Mouse (Mus musculus): Measurements from ENCODE around the gene Shroom2. TPM values are rescaled to one million over a fixed set of nuclear protein-coding genes. Genes with fewer than 3 reads are reported as not detected.

The Shroom2 gene
- total RNA-seq, 2 experiments from 2014 or later: 5.7 to 10.2 TPM

Other genes starting within 250 kb of the Shroom2 start
- gene Cldn34a, start 206.1 kb downstream of the Shroom2 start, total RNA-seq (2021): not detected
- not detected for gene Gpr143, start 12.5 kb upstream of the Shroom2 start, total RNA-seq (2021)
- gene Usp51, start 237.0 kb upstream of the Shroom2 start, total RNA-seq (2021): 1 to 10 TPM; 2.1 to 2.8 TPM